Mouse (Mus musculus) kidney, postnatal 14 days (tissue): ENCODE measurements around the gene Cd248.
A peak's percentile ranks its signal among the peaks of the same experiment; 100 is the strongest.
"Not testable (repeated sequence)": the region's sequence is repeated elsewhere in the genome, so short reads cannot be mapped to it uniquely, and the experiment has no call there.

Source experiments
- DNase-seq: peaks from one replicate; pipeline ENCODE4 v3.0.0; 2022; ENCODE audit warnings: mixed read lengths

Gene Cd248

DNA sequence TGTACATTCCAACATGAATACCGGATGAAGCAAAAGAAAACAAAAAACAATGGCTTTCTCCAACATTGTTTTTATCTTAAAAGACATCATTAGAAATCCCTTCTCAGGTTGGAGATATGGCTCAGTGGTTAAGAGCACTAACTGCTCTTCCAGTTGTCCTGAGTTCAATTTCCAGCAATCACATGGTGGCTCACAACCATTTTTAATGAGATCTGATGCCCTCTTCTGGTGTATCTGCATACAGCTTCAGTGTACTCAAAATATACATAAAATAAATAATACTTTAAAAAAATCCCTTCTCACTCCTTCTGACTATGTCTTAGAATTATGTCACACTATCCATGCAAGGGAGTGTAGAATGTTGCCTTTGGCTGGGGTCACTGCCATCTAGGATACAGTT, 11.4 kb downstream of the Cd248 start:
- no peak for DNase-seq

DNA sequence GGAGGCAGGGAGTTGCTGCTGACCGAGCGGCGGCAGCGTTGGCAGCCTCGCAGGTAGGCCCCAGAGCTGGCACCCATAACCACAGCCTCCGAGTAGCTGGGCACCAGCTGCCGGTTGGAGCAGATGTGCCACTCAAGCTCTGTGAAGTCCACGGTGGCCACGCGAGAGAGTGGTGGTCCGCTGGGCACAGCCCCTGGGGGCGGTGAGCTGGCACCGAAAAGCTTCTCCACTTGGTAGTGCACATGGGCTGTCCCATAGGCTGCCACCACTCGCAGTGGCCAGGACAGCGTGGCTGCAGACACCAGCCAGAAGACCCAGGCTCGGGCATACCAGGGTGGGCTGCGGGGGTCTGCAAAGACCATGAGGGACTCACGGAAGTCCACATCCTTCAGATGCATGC, 14.1 kb downstream of the Cd248 start:
- DNase-seq, result no peak

DNA sequence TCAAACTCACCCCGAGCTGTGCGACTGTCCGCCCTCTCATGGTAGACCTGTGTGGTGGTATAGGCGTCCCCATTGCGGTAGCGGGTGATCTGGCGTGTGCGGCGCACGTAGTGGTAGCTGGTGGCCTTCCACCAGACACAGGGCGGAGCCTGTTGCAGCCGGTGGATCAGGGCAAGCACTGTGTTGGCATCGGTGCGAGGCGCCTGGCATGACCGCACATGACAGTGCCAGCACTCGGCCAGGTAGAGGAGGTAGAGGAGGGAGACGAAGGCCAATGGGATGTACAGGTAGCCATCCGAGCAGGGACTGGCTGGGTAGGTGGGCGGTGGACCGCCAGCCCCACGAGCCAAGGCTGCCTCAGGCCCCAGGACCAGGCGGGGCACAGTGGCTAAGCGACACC, 14.7 kb downstream of the Cd248 start:
- DNase-seq, result no peak

DNA sequence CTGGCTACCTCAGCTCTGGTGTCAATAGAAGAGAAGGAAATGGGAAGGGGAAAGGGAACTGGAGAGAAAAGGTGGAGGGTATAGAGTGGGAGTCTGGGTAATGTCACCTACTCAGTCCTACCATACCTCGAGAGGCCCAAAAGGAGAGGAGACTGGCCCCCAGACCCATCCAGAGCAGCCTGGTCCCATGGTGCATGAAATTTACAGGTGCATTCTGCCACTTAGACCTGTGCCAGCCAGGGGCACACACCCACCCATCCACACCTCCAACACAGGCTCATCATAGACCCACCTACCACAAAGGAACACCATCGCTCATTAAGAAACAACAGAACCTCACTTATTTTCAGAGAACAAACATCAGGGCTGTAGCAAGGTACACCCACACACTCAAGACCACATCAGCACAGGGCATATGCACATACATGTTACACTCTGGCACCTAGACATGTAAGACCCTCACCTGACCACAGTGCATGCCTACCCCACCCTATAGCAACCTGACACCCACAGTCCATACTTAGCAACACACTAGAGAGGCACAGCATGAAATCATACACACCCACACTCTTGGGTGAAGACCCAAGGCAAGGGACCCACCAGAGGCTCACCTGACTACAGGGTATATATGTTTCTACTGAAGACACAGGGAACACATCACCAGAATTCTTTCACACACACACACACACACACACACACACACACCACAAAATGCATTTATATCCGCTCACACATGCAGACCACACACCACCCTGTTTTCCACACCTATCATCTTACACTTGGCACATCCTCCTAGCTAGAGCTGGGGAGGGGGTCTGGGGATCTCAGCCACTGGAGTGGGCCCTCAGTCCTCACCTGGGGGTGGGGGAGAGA, 16.3 kb downstream of the Cd248 start:
- no peak for DNase-seq

DNA sequence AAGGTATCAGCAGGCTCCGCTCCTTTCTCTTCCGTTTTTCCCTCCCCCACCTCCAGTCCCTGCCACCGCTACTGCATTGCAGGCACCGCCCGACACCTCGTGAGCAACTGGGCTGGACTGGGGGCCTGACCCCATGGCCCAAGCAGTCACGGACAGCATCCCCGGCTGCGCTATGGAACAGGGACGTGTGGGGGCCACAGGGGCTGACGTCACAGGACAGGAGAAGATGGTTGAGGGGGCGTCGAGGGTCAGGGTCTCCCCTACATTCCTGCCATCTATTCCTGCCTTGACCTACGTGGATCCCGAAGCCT, 16.9 kb downstream of the Cd248 start:
- no peak for DNase-seq

DNA sequence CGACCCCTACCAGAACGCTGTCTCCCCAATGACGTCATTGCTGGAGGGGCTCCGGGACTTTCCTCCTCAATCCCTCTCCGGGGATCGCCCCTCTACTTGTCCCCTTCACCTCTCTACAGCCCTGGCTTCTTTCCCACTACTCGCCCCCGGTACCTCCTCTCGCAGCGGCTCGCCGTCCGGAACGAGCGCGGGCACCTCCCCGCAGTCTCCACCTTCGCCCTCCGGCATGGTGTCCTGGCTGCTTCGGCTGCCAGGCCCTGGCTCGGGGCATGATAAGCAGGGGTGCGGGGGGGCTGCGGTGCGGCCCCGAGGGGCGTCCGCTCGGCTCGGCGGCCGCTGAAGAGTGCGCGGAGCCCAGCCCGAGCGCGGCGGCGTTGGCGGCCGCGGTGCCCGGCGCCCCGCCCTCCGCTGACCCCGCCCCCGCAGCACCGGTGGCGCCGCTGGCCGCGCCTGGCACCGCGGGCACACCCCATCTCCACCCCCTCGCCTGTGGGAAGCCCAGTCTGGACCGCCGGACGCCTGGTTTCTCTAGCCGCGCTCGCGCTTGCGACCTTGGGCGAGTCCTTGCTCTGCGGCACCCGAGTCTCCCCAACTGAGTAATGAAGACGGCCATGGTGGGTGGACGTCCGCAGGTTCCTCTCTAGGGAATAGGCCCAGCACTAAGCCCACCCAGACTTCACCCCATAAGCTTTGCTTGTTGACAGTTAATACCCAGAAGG, 17.4 kb downstream of the Cd248 start, which contains the start of gene Tmem151a:
Tmem151a (minus strand) TSS at position 387 of the 719 bp plus-strand sequence.
- peak; percentile 54 for DNase-seq

DNA sequence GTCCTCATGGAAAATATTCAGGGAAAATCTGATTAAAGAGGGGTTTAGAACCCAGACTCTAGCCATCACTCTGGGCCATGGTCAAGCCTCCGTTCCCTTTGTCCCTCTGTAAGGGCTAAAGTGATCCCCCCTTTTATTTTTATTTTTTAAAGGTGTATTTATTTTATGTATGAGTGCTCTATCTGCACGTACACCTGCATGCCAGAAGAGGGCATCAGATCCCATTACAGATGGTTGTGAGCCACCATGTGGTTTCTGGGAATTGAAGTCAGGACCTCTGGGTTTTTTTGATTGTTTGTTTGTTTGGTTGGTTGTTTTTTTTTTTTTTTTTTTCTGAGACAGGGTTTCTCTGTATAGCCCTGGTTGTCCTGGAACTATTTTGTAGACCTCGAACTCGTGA, 18.7 kb downstream of the Cd248 start:
- DNase-seq, result not testable (repeated sequence)

DNA sequence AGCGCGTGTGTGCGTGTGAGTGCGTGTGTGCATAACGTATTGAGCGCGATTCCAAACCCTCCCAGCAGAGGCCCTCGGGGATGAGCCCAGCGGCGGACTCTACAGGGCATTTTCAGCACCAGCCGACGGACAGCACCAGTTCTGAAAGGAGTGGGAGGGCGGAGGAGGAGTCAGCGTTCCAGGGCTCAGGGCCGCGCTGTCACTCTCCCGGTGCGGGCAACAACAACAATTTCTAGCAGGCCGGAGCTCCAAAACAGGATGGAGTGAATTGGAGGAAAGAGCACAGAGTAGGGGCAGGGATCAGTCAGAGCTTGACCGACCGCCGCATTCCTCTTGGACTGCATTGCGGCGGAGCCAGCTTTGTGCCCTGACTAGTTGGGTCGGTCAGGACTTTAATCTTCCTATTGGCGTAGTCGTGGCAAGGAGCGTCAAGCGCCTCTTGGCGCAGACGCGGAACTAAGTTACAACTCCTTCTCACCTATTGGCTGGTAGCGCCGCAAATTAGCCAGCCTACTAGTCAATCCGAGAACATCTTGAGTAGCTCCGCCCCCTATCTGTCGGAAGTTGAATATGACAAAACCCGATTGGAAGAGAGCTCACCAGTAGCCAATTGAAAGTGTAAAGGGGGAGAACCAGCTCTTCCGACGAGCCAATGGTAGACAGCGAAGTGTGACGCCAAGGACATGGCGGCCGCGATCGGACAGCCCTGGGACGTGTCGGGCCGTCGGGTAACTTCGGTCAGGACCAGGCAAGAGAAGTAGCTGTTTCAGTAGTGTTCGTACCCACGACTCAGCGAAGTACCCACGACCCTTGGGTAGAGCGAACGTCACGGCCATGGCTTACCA, 20.2 kb downstream of the Cd248 start, which contains the start of gene Yif1a:
Yif1a (plus strand) TSS at position 655 of the 845 bp plus-strand sequence.
- DNase-seq, result peak; percentile 98

DNA sequence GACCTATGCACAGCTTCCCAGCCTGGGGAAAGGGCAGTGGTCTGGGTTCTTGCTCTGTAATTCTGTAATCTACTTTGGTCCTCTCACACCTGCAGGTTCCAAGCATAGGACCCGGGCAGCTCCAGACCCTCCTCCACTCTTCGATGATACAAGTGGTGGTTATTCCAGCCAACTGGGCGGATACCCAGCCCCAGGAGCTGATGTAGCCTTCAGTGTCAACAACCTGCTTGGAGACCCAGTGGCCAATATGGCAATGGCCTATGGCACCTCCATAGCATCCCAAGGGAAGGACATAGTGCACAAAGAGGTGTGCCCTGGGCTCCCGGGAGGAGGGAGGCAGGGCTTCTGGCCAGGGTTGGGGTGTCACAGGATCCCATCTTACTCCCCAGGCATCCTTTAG, 21.4 kb downstream of the Cd248 start:
- no peak for DNase-seq

DNA sequence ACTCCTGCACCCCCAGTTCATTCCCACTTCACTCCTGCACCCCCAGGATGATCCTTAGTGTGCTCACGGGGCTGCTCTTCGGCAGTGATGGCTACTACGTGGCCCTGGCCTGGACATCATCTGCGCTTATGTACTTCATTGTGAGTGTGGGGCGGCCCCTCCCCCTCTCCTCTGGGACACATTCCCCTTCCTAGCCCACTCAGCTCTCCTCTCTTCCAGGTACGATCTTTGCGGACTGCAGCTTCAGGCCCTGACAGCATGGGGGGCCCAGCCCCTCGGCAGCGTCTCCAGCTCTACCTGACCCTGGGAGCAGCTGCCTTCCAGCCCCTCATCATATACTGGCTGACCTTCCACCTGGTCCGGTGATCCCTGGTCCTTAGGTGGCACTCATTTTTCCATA, 24.2 kb downstream of the Cd248 start:
- DNase-seq, result no peak

DNA sequence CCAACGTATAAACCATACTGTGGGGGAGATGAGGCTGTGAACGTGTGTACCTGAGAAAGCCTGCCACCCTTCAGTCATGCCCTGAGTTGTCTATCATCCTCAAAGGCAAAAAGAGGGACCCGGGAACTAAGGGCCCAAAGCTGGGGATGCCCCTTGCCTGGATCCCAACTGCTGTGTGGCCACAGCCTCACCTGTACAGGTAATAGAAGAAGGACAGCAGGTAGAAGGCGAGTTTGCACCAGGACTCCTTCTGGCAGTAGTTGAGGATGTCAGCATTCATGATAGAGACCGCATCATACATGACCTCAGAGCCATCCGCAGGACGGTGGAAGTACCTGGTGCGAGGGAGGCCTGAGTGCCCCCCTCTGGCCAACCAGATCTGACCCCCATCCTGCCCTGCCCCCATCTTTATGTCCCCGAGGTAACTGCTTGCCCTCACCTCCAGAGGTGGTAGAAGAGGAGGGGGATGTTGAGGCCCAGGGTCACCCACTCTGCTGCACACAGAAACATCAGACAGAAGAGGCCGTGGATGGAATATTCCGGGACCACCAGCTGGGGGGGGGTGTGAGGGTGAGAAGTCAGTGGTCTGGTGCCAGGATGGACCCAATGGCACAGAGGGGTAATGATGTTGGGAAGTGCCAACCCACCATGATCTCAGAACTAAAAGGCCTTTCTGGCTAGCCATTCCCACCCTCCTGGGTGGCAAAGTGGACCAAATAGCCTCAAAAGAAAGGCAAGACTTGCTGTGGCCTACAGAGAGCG, 25.8 kb downstream of the Cd248 start:
- no peak for DNase-seq

DNA sequence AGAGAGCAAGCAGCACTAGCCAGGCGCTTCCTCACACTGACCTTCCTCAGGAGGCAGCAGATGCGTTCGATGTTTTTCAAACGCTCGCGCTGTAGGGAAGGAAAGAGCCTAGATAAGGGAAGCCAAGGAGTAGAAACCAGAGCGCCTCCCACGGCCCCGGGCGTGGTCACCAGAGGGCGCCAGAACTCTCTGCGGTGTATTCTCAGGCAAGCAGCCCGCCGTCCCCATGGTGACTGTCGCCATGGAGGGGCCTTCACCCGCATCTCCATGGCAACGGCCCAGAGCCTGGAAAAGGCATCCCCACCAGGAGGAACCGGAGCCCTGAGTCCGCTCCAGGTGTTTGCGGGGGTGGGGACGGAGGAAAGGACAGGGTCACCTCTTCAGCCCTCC, 26.4 kb downstream of the Cd248 start:
- peak; percentile 94 for DNase-seq

DNA sequence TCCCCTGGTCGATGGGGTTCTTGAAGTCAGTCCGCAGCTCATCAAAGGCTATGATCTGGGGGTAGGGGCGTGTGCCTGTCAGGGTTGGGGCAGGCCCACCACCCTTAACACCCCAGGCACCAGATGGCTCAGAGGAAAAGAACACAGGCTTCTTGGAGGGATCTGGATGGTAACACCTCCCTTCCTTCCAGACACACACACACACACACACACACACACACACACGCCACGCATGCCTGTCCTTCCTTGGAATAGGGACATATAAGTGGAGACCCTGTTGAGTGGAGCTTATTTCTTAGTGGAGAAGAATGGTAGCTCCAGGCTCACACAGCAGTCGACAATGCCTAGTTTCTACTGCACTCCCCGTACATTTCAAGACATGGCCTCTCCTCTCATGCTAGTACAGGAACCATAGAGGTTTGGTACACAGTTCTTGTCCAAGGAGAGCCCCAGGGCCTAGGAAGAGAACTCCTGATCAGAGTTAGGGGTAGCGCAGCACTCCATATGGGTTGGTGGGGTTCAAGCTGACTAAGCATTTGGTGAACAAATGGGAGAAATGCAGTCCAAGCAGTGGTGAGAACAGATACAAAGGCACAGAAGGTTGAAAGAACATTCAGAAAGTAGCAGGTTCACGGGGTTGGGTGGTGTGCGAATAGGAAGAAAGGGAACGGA, 27.0 kb downstream of the Cd248 start:
- no peak for DNase-seq

DNA sequence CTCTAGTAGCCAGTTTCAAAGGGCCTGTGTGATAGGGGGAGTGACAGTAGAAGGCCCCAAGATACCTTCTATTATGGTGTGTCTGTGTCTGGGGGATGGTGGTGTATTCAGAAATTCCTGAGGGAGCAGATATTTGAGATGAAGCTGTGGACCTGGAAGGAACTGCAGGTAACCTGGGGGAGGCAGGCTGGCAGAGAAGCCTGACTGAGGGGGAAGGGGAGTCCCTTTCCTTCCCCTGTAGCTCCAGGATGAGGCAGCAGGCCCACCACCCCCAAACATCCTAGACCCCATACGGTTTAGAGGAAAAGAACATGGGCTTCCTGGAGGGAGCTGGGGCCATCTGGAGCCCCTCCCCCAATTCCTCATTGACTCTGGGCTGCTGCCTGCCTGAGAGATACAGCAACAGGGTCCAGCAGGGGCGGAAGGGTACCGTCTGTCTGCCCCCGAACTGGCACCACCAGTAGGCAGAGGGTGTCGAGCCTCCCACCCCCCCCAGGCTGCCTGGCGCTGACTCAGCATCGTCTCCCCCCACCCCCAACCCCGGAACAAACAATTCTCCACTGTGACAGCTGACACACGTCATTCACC, 28.1 kb downstream of the Cd248 start:
- no peak for DNase-seq

DNA sequence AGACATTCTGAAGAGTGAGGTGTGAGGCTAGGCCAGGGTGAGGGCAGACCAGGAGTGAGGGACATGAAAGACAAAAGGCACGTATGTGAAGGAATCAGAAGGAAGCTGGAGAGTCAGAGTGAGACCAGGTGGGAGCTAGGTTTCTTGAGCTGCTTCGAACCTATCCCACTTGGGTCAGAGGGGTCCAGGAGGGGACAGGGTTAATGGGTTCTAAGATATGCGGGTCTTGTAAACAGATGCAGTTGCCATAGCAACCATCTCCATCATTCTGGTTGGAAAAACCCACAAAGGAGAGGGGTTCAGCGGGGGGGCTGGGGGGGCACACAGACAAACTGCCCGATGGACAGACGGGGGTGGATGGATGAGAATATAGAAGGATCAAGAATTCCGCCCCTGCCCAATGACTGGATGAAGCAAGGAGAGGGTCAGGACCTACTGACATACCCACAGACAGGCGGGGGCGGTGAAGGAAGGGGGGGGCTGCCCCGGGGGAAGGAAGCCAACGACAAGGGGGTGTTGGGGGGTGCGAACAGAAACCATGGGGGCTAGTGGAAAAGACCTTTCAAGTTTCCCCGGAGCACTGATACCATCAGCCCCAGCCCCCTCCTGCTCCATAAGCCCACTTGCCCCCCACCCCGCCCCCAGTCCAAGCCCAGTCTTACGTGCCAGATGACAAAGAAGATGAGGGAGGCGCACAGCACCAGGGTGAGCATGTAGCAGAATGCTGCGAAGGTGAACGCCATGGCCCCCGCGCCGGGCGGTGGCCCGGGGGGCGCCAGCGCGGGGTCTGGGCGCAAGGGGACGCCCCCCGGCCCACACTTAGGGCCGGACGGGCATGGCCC, 29.9 kb downstream of the Cd248 start:
- no peak for DNase-seq

DNA sequence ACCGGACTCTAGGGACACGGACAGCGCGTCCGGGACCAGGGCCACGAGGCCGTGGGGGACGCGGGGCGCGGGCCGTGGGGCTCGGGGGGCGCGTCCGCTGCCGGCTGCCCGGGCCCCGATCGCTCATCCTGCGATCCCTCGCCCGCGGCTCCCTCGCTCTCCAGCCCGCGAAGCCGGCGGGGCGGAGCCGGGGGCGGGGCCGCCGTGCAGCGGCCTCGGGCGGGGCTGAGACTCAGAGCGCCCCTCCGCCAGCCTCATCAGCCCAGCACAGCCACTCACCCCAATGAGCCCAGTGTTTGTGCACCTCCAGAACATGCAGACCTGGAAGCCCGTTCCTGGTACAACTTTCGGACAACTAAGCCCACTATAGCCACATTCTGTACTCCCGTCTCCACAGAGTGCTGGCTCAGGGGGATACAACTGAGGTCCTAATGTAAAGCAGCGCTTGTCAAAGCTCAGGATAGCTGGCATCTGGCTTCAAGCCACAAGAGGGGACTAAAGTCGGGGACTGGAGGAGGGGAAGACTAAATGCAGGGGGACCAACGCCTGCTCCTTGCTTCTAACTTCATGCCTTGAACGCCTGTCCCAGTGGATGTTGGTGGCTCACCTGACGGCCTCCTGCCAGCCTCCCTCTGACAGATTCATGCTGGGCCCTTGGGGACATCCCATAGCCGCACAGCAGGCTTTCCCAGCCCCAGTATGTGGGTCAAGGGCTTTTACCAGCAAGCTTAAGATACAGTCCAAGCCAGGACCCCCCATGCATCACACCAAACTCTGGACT, 30.7 kb downstream of the Cd248 start, which contains the start of gene Cnih2:
Cnih2 (minus strand) TSS at position 159 of the 781 bp plus-strand sequence.
- peak; percentile 78 for DNase-seq

DNA sequence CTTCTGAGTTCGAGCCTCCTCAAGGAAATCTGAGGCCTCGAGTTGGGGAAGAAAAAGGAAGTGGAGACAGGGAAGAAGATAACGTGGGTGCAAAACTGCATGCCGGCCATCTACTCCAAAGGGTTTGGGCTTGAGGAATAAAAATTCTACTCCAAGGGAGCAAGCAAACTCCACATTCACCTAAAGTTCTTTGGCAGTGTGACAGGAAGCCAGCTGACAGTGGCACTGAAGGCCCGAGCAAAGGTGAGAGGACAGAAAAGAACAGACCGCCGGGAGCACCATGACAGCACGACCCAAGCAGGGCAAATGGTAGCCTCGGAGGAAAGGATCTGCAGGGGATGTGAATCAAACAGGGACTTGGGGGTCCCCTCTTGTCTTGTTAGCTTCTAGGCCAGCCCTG, 38.2 kb downstream of the Cd248 start:
- DNase-seq, result peak; percentile 65

DNA sequence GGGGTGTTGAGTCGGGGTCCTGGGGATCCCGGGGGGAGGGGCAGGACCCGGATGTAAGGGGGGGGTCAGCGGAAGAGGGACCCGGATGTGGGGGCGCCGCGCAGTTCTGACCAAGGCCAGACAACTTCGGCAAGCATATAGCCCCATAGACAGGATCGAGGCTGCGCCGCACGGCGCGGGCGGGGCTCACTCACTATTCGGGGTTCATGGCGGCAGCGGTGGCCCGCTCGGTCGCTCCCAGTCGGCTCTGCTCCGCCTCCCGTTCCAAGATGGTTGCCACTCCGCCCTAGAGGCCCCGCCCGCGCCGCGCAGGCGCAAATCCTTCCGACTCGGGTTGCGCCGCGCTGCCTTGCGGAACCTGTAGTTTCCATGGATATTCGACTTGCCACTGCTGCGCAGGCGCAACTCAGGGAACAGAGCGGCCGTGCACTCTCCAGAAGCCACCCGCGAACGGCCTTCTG, 38.9 kb downstream of the Cd248 start, which contains the start of gene Rab1b:
Rab1b (minus strand) TSS at position 342 of the 461 bp plus-strand sequence.
- DNase-seq, result peak; percentile 99

DNA sequence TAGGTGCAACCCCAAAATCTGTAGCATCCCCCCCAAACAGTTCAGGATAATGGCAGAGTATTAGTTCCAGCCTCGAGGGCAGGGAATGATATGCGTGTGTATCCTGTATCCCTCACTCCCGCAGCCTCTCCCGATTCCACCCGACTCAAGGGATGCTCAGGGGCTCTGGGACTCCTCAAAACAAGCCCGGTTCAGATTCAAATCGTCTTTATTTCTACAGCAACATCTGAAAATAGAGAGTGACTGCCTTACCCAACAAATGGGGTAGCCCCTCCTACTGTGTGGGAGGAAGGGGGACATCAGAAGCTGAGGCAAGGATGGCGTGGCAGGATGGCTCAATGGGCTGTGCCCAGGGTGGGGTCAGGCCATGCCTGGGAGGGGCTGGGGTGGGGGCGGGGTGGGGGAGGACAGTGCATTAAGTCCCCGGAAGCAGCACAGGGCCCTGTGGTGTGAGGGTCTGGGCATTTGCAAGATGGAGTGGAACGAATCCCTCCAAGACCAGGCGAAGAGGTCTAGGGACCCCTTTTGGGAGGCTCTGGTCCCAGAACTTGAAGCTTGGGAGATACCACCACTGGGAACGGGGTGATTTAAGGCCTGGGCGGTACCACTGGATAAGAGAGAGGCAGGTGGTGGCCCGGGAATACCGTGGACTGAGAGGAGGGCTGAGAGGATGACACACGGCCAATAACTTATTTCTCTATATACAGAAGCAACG, 39.8 kb downstream of the Cd248 start:
- no peak for DNase-seq
